Mouse (Mus musculus): ENCODE results near the gene Olfr1089. TPM values are rescaled to one million over a fixed set of nuclear protein-coding genes. Genes with fewer than 3 reads are reported as not detected.

Olfr1089 gene
- not detected in 2 replicates for polyA plus RNA-seq (2012; rRNA removed)

GRCm38 (mm10) chr2:86733601-86734000 lies at the start of gene Olfr1089:
TSS of gene Olfr1089 (minus strand) at chr2:86733701.
- no peak within 1 kb of the TSS for H3K4me3 ChIP-seq (ENCODE audit: low read depth, low read length)
- TF ChIP-seq CTCF (IDR thresholded peaks at IDR 0.05; ENCODE audit: extremely low read depth, insufficient read length, insufficient replicate concordance, low read depth, low read length) (no peak), POLR2A (IDR thresholded peaks at IDR 0.05; ENCODE audit: low read depth, low read length) (no peak)
- H3K27ac ChIP-seq (ENCODE audit: insufficient read depth, low read depth, low read length) = no peak within 1 kb of the TSS
- no peaks in the 10 kb centered on the region for H3K4me1 ChIP-seq (ENCODE audit: control insufficient read depth, insufficient read depth, insufficient read length, low read length)
- no peaks in the 10 kb centered on the region for H3K36me3 ChIP-seq (ENCODE audit: control insufficient read depth, insufficient read depth, low read length)
- no peaks in the 10 kb centered on the region for H3K27me3 ChIP-seq (ENCODE audit: control insufficient read depth, insufficient read depth, low read length)

- Histone ChIP-seq H3K4me1 (ENCODE audit: control insufficient read depth, insufficient read depth, insufficient read length, low read length) (no peaks in the 10 kb centered on the region), H3K4me3 (ENCODE audit: low read depth, low read length) (no peak within 1 kb of the TSS), H3K27me3 (ENCODE audit: control insufficient read depth, insufficient read depth, low read length) (no peaks in the 10 kb centered on the region), H3K27ac (ENCODE audit: insufficient read depth, low read depth, low read length) (no peak within 1 kb of the TSS), H3K36me3 (ENCODE audit: control insufficient read depth, insufficient read depth, low read length) (no peaks in the 10 kb centered on the region)
- 66% methylated on average over 2 of the region's 2 CpGs for WGBS
- TF ChIP-seq POLR2A (IDR thresholded peaks at IDR 0.05; ENCODE audit: low read depth, low read length) = no peak
- no peak for TF ChIP-seq CTCF (IDR thresholded peaks at IDR 0.05; ENCODE audit: extremely low read depth, insufficient read length, insufficient replicate concordance, low read depth, low read length)
Observed at GRCm38 (mm10) chr2:86782179-86782578, 48.7 kb upstream of the Olfr1089 start, which contains the start of gene Olfr1093. TSS of gene Olfr1093 (plus strand) at chr2:86782479.

- Histone ChIP-seq H3K27ac (ENCODE audit: insufficient read depth, low read depth, low read length) (no peak overlapping the region), H3K36me3 (ENCODE audit: control insufficient read depth, insufficient read depth, low read length) (no peaks in the 10 kb centered on the region), H3K4me1 (ENCODE audit: control insufficient read depth, insufficient read depth, insufficient read length, low read length) (no peaks in the 10 kb centered on the region), H3K4me3 (ENCODE audit: low read depth, low read length) (no peak overlapping the region), H3K27me3 (ENCODE audit: control insufficient read depth, insufficient read depth, low read length) (no peaks in the 10 kb centered on the region)
- 92% methylated on average over 6 of the region's 6 CpGs for WGBS
- TF ChIP-seq POLR2A (IDR thresholded peaks at IDR 0.05; ENCODE audit: low read depth, low read length) (no peak), CTCF (IDR thresholded peaks at IDR 0.05; ENCODE audit: extremely low read depth, insufficient read length, insufficient replicate concordance, low read depth, low read length) (no peak)
Observed at GRCm38 (mm10) chr2:86761050-86761449, 27.5 kb upstream of the Olfr1089 start.

- H3K27ac ChIP-seq (ENCODE audit: insufficient read depth, low read depth, low read length) = no peak within 1 kb of the TSS
- WGBS = 85% methylated on average over 1 of the region's 1 CpGs
- no peaks in the 10 kb centered on the region for H3K36me3 ChIP-seq (ENCODE audit: control insufficient read depth, insufficient read depth, low read length)
- H3K27me3 ChIP-seq (ENCODE audit: control insufficient read depth, insufficient read depth, low read length) = no peaks in the 10 kb centered on the region
- H3K4me3 ChIP-seq (ENCODE audit: low read depth, low read length) = no peak within 1 kb of the TSS
- TF ChIP-seq CTCF (IDR thresholded peaks at IDR 0.05; ENCODE audit: extremely low read depth, insufficient read length, insufficient replicate concordance, low read depth, low read length) (no peak), POLR2A (IDR thresholded peaks at IDR 0.05; ENCODE audit: low read depth, low read length) (no peak)
- no peaks in the 10 kb centered on the region for H3K4me1 ChIP-seq (ENCODE audit: control insufficient read depth, insufficient read depth, insufficient read length, low read length)
Observed at GRCm38 (mm10) chr2:86758893-86759292, 25.4 kb upstream of the Olfr1089 start, which contains the start of gene Olfr1090. TSS of gene Olfr1090 (minus strand) at chr2:86758993.

GRCm38 (mm10) chr2:86698295-86698694 lies 35.2 kb downstream of the Olfr1089 start, which contains the start of gene Olfr1087:
TSS of gene Olfr1087 (minus strand) at chr2:86698395.
- Histone ChIP-seq H3K4me1 (ENCODE audit: control insufficient read depth, insufficient read depth, insufficient read length, low read length) (no peaks in the 10 kb centered on the region), H3K4me3 (ENCODE audit: low read depth, low read length) (no peak within 1 kb of the TSS), H3K36me3 (ENCODE audit: control insufficient read depth, insufficient read depth, low read length) (no peaks in the 10 kb centered on the region), H3K27ac (ENCODE audit: insufficient read depth, low read depth, low read length) (no peak within 1 kb of the TSS), H3K27me3 (ENCODE audit: control insufficient read depth, insufficient read depth, low read length) (no peaks in the 10 kb centered on the region)
- TF ChIP-seq CTCF (IDR thresholded peaks at IDR 0.05; ENCODE audit: extremely low read depth, insufficient read length, insufficient replicate concordance, low read depth, low read length) (no peak), POLR2A (IDR thresholded peaks at IDR 0.05; ENCODE audit: low read depth, low read length) (no peak)

Other genes with a start within 250 kb of the Olfr1089 start
- not detected in 2 replicates for gene Olfr228, start 246.3 kb downstream of the Olfr1089 start, polyA plus RNA-seq (2012; rRNA removed)
- gene Olfr1076, start 225.2 kb downstream of the Olfr1089 start, polyA plus RNA-seq (2012; rRNA removed) = not detected in 2 replicates
- not detected in 2 replicates for gene Olfr1079, start 191.2 kb downstream of the Olfr1089 start, polyA plus RNA-seq (2012; rRNA removed)
- not detected in 2 replicates for gene Olfr1080, start 175.5 kb downstream of the Olfr1089 start, polyA plus RNA-seq (2012; rRNA removed)
- gene Olfr1082, start 134.7 kb downstream of the Olfr1089 start, polyA plus RNA-seq (2012; rRNA removed) = not detected in 2 replicates
- not detected in 2 replicates for gene Olfr1084, start 94.0 kb downstream of the Olfr1089 start, polyA plus RNA-seq (2012; rRNA removed)
- gene Olfr1085, start 71.7 kb downstream of the Olfr1089 start, polyA plus RNA-seq (2012; rRNA removed) = not detected in 2 replicates
- not detected in 2 replicates for gene Olfr1086, start 53.6 kb downstream of the Olfr1089 start, polyA plus RNA-seq (2012; rRNA removed)
- not detected in 2 replicates for gene Olfr1087, start 35.3 kb downstream of the Olfr1089 start, polyA plus RNA-seq (2012; rRNA removed)
- gene Olfr1090, start 25.3 kb upstream of the Olfr1089 start, polyA plus RNA-seq (2012; rRNA removed) = not detected in 2 replicates
- gene Olfr1093, start 48.8 kb upstream of the Olfr1089 start, polyA plus RNA-seq (2012; rRNA removed) = not detected in 2 replicates
- not detected in 2 replicates for gene Olfr141, start 76.3 kb upstream of the Olfr1089 start, polyA plus RNA-seq (2012; rRNA removed)
- gene Olfr1094, start 91.0 kb upstream of the Olfr1089 start, polyA plus RNA-seq (2012; rRNA removed) = not detected in 2 replicates
- not detected in 2 replicates for gene Olfr1095, start 118.0 kb upstream of the Olfr1089 start, polyA plus RNA-seq (2012; rRNA removed)
- not detected in 2 replicates for gene Gm13723, start 141.1 kb upstream of the Olfr1089 start, polyA plus RNA-seq (2012; rRNA removed)
- not detected in 2 replicates for gene Olfr1097, start 158.5 kb upstream of the Olfr1089 start, polyA plus RNA-seq (2012; rRNA removed)
- not detected in 2 replicates for gene Olfr1098, start 190.8 kb upstream of the Olfr1089 start, polyA plus RNA-seq (2012; rRNA removed)
- gene Olfr1099, start 227.0 kb upstream of the Olfr1089 start, polyA plus RNA-seq (2012; rRNA removed) = not detected in 2 replicates
- not detected in 2 replicates for gene Olfr1100, start 246.3 kb upstream of the Olfr1089 start, polyA plus RNA-seq (2012; rRNA removed)

Data from small intestine, adult 2 months (tissue).